Mouse (Mus musculus) liver, adult 2 months (tissue): Measurements from ENCODE around the gene Tmem87b. TPM values are rescaled to one million over a fixed set of nuclear protein-coding genes. Genes with fewer than 3 reads are reported as not detected.

Source experiments
- DNase-seq: peaks from one replicate; pipeline ENCODE4 v3.0.0-alpha.2; 2011; ENCODE audit warnings: low read depth, low spot score; ENCODE audit errors: extremely low read depth
- H3K27ac ChIP-seq: fragments of 200-500 bp; replicated peaks from 2 replicates; pipeline ENCODE4 v1.5.1; 2012; ENCODE audit warnings: low read depth, mild to moderate bottlenecking, control low read depth, inconsistent platforms, low read length; ENCODE audit not compliant: insufficient read depth
- H3K27me3 ChIP-seq: fragments of 200-500 bp; 2 replicates; pipeline ENCODE4 v1.6.1; 2012; ENCODE audit warnings: mild to moderate bottlenecking, moderate library complexity, low read length, inconsistent platforms; ENCODE audit not compliant: control insufficient read depth, insufficient read depth
- H3K36me3 ChIP-seq: fragments of 200-500 bp; 2 replicates; pipeline ENCODE4 v1.6.1; 2012; ENCODE audit warnings: low read length, inconsistent platforms; ENCODE audit not compliant: control insufficient read depth, insufficient read depth
- H3K4me1 ChIP-seq: fragments of 200-500 bp; 2 replicates; pipeline ENCODE4 v1.6.1; 2011; ENCODE audit warnings: low read length; ENCODE audit not compliant: control insufficient read depth, insufficient read depth
- H3K4me3 ChIP-seq: fragments of 200-500 bp; 2 replicates; pipeline ENCODE4 v1.5.1; 2011; ENCODE audit warnings: low read depth, mild to moderate bottlenecking, control low read depth, low read length, moderate library complexity; ENCODE audit not compliant: insufficient read depth
- H3K79me2 ChIP-seq: fragments of 200-500 bp; 2 replicates; pipeline ENCODE4 v1.6.1; 2012; ENCODE audit warnings: inconsistent platforms, mild to moderate bottlenecking, low read length, moderate library complexity; ENCODE audit not compliant: control insufficient read depth, insufficient read depth
- H3K9ac ChIP-seq: fragments of 200-500 bp; 2 replicates; pipeline ENCODE4 v1.6.1; 2012; ENCODE audit warnings: low read depth, mild to moderate bottlenecking, control low read depth, inconsistent platforms, low read length
- CTCF ChIP-seq: fragments of 200-500 bp; IDR thresholded peaks from 2 replicates; pipeline ENCODE4 v1.5.1; 2011; ENCODE audit warnings: low read depth, low read length, control low read depth
- POLR2A ChIP-seq: fragments of 200-500 bp; IDR thresholded peaks from 2 replicates; pipeline ENCODE4 v1.6.1; 2011; ENCODE audit warnings: low read length, control low read depth; ENCODE audit not compliant: insufficient read depth; ENCODE audit errors: extremely low read depth
- WGBS: fragments of 180-500 bp; shearing (Covaris S2); methylation state at CpG from one replicate; pipeline ENCODE4 v1.1.7; 2018; 5-methylcytosine and 5-hydroxymethylcytosine counted together
- polyA plus RNA-seq: library from polyadenylated mRNA; depleted of rRNA; stranded (reverse); fragments of >200 nt; gene quantifications from 2 replicates; pipeline ENCODE4 v1.2.3, GENCODE M21; 2012
- total RNA-seq: library from RNA; depleted of rRNA; stranded (reverse); fragments of >200 nt; gene quantifications from 2 replicates; pipeline ENCODE4 v1.2.3, GENCODE M21; 2014

Tmem87b gene
- total and polyA plus RNA-seq, 2 experiments, result 6.9 to 23.4 TPM

DNA sequence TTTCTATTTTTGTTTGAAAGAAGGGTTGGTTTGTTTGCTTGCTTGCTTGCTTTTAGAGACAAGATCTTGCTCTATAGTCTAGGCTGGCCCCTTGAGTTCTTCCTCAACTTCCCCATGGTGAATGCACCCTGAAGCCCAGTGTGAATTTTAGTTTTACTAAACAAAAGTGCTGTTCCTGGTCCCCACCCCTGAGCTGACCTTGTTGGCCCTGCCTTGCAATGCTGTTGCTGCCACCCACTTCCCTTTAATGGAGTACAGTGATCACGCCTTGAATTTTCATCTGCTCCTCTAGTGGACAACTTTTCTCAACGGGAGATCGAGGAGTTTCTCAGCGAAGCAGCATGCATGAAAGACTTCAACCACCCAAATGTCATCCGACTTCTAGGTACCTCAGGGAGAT is 35.7 kb upstream of the Tmem87b start:
- Histone ChIP-seq H3K36me3 (peaks cover 51% of the 10 kb centered on the region), H3K9ac (no peak overlapping the region), H3K4me3 (no peak overlapping the region), H3K27ac (no peak overlapping the region), H3K27me3 (no peaks in the 10 kb centered on the region), H3K4me1 (no peaks in the 10 kb centered on the region), H3K79me2 (no peaks in the 10 kb centered on the region)
- TF ChIP-seq POLR2A (no peak), CTCF (no peak)
- 87% methylated on average over 5 of the region's 5 CpGs for WGBS
- peak; percentile 10 for DNase-seq

GRCm38 (mm10) chr2:128783660-128784345 is 34.1 kb upstream of the Tmem87b start:
- TF ChIP-seq CTCF, result no peak
- no peak for TF ChIP-seq POLR2A
- H3K27me3 ChIP-seq, result no peaks in the 10 kb centered on the region
- no peak overlapping the region for H3K9ac ChIP-seq
- no peak overlapping the region for H3K27ac ChIP-seq
- 90% methylated on average over 10 of the region's 10 CpGs for WGBS
- no peaks in the 10 kb centered on the region for H3K4me1 ChIP-seq
- H3K79me2 ChIP-seq, result no peaks in the 10 kb centered on the region
- DNase-seq, result no peak
- H3K36me3 ChIP-seq, result peaks cover 46% of the 10 kb centered on the region
- no peak overlapping the region for H3K4me3 ChIP-seq

GRCm38 (mm10) chr2:128784814-128785213 is 33.1 kb upstream of the Tmem87b start:
- H3K36me3 ChIP-seq, result peaks cover 46% of the 10 kb centered on the region

GRCm38 (mm10) chr2:128786341-128786740 is 31.6 kb upstream of the Tmem87b start:
- H3K9ac ChIP-seq, result no peak overlapping the region
- no peaks in the 10 kb centered on the region for H3K4me1 ChIP-seq
- TF ChIP-seq POLR2A (no peak), CTCF (no peak)
- H3K27ac ChIP-seq, result no peak overlapping the region
- H3K27me3 ChIP-seq, result no peaks in the 10 kb centered on the region
- H3K36me3 ChIP-seq, result peaks cover 53% of the 10 kb centered on the region
- no peaks in the 10 kb centered on the region for H3K79me2 ChIP-seq
- no peak for DNase-seq
- WGBS, result 93% methylated on average over 5 of the region's 5 CpGs
- H3K4me3 ChIP-seq, result no peak overlapping the region

More at GRCm38 (mm10) chr2:128784814-128785213, 33.1 kb upstream of the Tmem87b start:
- Histone ChIP-seq H3K4me1 (no peaks in the 10 kb centered on the region), H3K27me3 (no peaks in the 10 kb centered on the region), H3K27ac (no peak overlapping the region), H3K4me3 (no peak overlapping the region), H3K79me2 (no peaks in the 10 kb centered on the region), H3K9ac (no peak overlapping the region)
- DNase-seq, result no peak
- 92% methylated on average over 7 of the region's 7 CpGs for WGBS
- no peak for TF ChIP-seq POLR2A
- no peak for TF ChIP-seq CTCF

- H3K79me2 ChIP-seq, result no peaks in the 10 kb centered on the region
- H3K27ac ChIP-seq, result no peak overlapping the region
- no peaks in the 10 kb centered on the region for H3K27me3 ChIP-seq
- H3K36me3 ChIP-seq, result peaks cover 54% of the 10 kb centered on the region
- H3K4me1 ChIP-seq, result no peaks in the 10 kb centered on the region
- no peak overlapping the region for H3K9ac ChIP-seq
- TF ChIP-seq POLR2A (no peak), CTCF (no peak)
- 46% methylated on average over 1 of the region's 1 CpGs for WGBS
- H3K4me3 ChIP-seq, result no peak overlapping the region
- DNase-seq, result peak; percentile 51
Measured at GRCm38 (mm10) chr2:128786795-128787194, 31.1 kb upstream of the Tmem87b start.

DNA sequence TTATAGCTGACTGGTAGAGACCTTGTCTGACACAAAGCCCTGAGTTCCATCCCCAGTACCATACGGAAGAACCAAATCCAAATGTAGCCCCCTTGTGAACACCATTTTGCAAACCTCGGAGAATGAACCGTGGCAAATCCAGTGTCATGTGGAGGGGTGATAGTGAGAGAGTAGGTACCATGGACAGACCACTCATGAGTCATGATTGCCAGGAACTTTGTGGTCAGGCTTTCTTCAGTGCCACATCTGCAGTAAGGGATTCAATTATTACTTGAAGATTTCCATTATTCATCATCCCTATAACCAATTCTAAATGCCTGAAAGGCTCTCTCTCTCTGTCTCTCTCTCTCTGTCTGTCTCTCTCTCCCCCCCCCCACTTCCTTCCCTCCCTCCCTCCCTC is 30.1 kb upstream of the Tmem87b start:
- no peak for TF ChIP-seq POLR2A
- no peak for TF ChIP-seq CTCF
- 87% methylated on average over 3 of the region's 3 CpGs for WGBS

More for the DNA sequence above, 30.1 kb upstream of the Tmem87b start:
- no peak overlapping the region for H3K27ac ChIP-seq
- H3K4me3 ChIP-seq, result no peak overlapping the region
- no peaks in the 10 kb centered on the region for H3K27me3 ChIP-seq
- H3K9ac ChIP-seq, result no peak overlapping the region
- no peaks in the 10 kb centered on the region for H3K4me1 ChIP-seq
- H3K79me2 ChIP-seq, result no peaks in the 10 kb centered on the region
- peaks cover 49% of the 10 kb centered on the region for H3K36me3 ChIP-seq
- no peak for DNase-seq
